Mouse (Mus musculus): ENCODE measurements around the gene Map1s.
A peak's percentile ranks its signal among the peaks of the same experiment; 100 is the strongest.

DNA sequence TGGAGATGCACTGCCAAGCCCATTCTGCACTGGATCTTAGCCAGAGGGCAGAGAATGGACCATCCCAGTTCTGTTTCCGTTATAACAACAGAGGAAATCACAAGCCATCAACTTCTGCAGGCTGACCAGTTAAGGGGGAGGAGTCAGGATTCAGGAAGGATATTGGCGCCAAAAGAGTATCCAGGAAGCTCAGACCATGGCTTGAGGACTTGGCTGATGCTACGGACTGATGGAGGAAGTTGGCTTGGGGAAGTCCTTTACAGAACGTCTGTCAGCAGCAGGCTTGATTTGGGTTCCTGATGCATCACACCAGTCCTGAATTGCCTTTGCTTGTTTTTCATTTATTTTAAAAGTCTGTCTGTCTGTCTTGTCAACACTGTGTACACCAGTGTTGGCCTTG, 1.2 kb upstream of the Map1s start:
- TF ChIP-seq EP300 (IDR thresholded peaks at IDR 0.05) (peak; percentile 77), CTCF (IDR thresholded peaks at IDR 0.05) (no peak)
